Mouse (Mus musculus) spleen, postnatal 36 days (tissue): Measurements from ENCODE around the gene Tssk6.
A peak's percentile ranks its signal among the peaks of the same experiment; 100 is the strongest.

Source experiments
- DNase-seq, 2 experiments: peaks; one replicate each; pipeline ENCODE4 v3.0.0; 2022; ENCODE audit warnings: low spot score in 2 of 2, mixed read lengths in 1 of 2

The Tssk6 gene

DNA sequence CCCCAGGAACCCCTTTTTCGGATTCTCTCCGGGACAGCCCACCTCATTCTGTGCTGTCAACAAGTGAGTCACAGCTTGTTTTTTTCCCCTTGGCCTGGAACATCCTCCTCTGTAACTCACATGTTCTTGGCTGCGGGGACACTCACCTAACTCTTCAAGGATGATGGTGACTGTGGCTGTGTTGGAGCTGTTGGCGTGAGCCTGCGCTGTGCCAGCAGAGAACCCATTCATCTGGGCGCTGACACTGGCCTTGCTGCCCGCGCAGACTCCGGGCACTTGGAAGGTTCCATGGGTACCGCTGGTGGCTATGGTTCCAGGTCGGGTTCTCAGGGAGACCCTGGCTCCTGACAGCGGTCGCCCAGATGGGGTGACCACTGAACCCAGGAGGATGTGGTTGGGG lies 17.8 kb upstream of the Tssk6 start:
- DNase-seq: no peak

- peak; percentile 48 to 55 for DNase-seq
Observed at GRCm38 (mm10) chr8:69887289-69888243, 14.4 kb upstream of the Tssk6 start, which contains the start of gene Cilp2. Cilp2 (minus strand) TSS chr8:69887687.

- no peak for DNase-seq
Observed at GRCm38 (mm10) chr8:69888244-69888866, 13.6 kb upstream of the Tssk6 start.

GRCm38 (mm10) chr8:69888902-69889301 lies 13.1 kb upstream of the Tssk6 start:
- no peak for DNase-seq

GRCm38 (mm10) chr8:69890813-69891241 lies 11.2 kb upstream of the Tssk6 start:
- no peak for DNase-seq

GRCm38 (mm10) chr8:69893863-69894262 lies 8.1 kb upstream of the Tssk6 start:
- peak in 1 of 2 experiments; percentile 34 for DNase-seq

DNA sequence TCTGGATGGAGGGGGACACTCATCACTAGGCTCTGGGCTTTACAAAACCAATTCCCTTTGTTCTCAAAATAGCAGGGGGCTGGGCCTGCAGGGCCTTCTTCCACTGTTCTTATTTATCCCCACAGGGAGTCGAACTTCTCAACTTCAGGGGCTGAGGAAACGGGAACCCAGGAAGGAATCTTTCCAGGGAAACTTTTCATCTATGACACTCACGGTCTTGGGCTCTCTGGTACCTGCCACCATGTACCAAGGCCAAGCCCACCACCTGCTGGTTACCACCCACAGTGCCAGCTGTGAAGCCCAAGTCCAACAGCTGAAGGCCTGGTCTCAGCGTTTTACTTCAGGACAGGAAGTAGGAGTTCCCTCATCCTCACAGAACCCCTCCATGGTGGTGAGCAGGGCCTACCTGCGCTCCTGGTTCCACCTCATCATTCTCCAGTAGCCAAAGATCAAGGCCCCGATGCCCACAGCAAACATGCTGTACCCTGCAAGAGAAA lies 7.1 kb upstream of the Tssk6 start:
- DNase-seq: no peak

DNA sequence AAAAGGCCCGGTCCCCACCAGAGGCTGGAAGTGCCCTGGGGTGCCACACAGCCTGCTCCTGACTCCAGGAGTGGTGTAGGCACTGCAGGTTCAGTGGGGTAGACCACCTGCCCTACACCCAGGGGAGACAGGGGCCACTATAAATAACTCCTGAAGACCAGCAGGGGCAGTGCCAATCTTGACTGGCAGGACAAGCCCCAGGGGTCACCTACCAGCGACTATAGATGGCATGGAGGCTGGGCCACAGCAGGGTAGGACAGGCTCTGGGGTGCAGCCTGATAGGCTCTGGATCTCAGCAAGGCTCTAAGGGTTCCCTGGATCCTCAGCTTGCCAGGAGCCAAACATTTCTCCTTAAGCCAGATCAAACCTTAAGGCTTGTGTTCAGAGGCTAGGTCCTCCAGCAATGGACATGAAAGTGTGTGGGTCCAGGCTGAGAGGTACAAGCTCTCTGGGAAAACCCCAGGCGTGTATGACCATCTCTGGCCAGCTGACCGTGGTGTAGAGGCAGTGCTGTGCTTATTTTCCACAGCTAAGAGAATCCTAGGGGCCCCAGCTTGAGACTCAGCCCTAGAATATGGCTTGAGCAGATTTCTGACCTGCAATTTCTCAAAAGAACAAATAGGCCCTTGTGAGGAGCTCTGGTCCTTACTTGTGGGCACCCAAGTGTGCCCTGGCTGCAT lies 6.1 kb upstream of the Tssk6 start:
- no peak for DNase-seq

- no peak for DNase-seq
Observed at GRCm38 (mm10) chr8:69897857-69898256, 4.1 kb upstream of the Tssk6 start.

DNA sequence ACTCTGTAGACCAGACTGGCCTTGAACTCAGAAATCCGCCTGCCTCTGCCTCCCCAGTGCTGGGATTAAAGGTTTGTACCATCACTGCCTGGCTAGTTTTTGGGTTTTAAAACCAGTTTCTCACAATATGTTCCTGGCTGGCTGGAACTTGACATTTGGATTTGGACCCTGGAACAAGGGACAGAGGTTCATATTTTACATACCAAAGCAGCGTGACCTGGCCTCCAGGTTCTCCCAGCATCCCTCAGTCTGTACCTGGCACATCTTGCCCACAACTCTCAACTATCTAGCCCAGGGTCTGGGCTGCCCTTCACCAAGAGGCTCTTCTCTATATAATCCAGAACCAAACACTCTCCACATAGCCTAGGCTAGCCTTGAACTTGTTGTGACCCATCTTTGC lies 2.1 kb upstream of the Tssk6 start:
- no peak for DNase-seq

GRCm38 (mm10) chr8:69900895-69901451 lies 1.0 kb upstream of the Tssk6 start:
- DNase-seq: no peak

DNA sequence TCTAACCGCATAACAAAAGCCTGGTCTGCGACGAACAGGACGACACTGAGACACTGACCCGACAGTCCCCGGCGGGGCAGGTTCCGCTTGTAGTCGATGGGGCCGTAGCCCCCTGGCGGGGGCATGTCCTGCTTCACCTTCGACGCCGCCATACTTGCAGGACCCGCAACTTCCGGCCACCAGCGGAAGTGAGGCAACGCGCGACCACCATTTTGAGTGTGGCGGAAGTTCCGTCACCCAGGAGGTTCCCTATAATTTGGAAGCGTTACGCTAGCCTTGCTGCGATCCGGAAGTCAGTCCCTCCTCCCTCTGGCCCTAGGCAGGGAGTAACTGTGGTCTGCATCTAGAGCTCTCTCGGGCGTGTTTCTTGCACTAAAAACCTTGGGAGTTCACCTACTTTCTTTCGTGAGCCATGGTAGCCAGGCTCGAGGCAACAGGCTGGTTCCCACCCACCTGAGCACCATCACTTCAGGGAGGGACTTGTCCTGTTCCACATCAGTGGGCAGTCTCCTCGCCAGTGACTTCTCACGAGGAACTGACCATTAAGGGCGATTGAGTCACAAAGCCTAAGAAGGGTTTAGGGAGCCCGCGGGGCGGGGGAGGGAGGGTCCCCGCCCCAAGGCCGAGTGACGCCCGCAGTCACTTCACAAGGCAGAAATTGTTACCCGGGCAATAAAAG lies 361 bp upstream of the Tssk6 start:
- DNase-seq: peak; percentile 94

- DNase-seq: peak; percentile 97 to 98
Observed at GRCm38 (mm10) chr8:69903063-69903542, 1.1 kb downstream of the Tssk6 start.

DNA sequence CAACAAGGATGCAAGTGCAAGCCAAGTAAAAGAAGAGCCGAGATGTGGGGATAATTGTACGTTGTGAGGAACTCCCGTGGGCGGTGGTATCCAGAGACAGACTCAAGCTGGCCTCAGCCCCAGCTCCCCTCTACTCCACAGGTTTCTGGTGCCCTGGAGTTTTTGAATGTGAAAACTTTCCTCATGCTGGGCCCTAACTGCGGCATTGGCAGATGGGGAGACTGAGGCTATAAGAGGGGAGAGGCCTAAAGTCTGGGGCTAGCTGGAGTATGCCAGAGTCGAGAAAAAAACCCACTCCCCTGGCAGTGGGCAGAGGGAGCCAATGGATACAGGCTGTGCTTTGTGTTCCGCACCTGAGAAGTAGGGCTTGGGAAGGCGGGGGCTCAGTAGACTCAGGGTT lies 2.1 kb downstream of the Tssk6 start:
- no peak for DNase-seq

DNA sequence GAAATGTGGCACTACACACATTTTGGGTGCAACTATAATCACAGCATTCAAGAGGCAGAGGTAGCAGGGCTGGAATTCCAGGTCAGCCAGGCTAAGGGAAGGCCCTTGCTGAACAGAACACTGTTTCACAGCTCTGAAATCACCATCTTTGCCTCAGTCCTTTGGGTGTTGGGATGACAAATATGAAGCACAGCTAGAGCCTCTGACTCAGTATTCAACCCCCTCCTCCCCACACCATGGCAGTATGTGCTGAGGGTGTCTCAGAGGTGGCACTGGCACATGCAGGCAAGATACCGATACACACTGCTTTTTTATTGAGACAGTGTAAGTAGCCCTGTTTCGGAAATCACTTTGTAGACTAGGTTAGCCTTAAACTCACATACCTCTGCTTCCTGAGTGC lies 4.3 kb downstream of the Tssk6 start:
- DNase-seq: no peak

DNA sequence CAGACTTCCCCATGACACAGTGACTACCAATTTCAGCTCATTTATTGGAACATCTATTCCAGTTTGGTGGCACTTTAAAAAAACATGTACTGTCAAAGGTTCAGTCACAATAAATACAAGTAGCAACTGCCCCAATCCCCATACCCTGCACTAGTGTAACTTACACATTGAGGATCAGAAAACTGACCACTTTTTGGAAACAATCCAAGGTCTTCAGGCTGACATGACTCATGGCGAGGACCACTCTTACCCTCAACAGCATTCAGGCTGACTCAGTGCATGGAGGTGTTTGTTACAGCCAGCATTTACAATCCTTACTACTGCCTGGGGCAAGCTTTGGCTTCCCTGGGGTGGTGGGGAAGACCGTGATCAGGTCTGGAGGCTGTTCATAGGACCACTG lies 5.1 kb downstream of the Tssk6 start:
- no peak for DNase-seq

DNA sequence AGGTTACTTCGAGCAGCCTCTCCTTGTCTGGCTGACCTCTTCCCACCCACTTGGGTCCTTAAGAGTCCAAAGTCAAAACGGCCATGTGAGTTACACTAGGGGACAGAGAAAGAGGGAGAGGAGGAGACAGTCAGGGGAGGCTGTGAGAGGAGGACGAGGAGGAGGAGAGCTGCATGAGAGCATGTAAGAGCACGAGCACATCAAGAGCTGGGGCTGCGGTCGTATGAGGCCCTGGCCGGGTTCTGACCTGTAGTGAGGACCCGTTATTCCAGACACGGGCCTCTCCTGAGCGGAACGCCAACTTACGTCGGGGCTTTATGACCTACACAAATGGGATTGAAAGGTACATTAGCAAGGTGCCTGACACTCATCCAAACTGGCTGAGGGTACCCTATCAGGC lies 9.9 kb downstream of the Tssk6 start:
- DNase-seq: no peak

DNA sequence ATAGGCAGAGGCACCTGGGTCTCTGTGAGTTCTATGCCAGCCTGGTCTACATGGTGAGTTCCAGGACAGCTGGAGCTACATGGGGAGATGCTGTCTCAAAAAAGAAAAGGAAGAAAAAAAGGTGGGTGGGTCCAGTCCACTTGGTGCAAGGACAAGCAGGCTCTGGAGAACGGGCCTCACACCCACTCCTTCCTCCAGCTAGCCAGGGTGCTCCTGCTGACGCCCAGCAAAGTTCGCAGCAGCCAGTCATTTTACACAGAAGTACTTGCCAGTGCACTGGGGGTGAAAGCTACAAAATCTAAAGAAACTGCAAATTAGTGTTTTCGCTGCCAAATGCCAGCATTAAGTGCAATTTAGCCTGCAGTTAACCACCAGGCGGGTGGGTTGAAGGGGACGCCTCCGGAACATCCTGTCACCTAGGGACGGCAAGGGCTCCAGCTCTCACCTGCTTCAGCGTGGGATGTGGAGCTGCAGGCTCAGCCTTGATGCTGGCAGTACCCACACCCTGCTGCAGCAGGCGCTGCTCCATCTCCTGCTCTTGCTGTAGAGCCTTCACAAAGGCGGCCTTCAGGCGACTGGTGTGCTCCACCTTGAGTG lies 10.6 kb downstream of the Tssk6 start:
- no peak for DNase-seq

DNA sequence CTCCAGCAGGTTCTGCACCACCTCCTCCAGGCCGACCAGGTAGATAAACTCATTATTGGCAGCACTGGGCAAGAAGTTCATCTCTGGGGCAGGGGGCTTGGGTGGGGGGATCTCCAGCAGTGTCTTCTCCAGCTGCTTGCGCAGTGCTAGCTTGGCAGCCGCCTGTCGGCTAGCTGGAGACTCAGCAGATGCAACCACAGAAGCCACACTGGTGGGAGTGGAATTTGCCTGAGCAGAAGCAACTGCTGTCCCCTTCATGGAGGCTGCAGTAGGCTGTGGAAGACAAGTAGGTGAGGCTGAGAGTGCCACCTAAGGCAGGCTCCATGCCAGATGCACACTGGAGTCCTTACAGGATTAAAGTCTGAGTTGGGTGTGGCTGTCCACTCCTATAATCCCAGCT lies 12.5 kb downstream of the Tssk6 start:
- no peak for DNase-seq

- no peak for DNase-seq
Observed at GRCm38 (mm10) chr8:69915748-69916147, 13.8 kb downstream of the Tssk6 start.

DNA sequence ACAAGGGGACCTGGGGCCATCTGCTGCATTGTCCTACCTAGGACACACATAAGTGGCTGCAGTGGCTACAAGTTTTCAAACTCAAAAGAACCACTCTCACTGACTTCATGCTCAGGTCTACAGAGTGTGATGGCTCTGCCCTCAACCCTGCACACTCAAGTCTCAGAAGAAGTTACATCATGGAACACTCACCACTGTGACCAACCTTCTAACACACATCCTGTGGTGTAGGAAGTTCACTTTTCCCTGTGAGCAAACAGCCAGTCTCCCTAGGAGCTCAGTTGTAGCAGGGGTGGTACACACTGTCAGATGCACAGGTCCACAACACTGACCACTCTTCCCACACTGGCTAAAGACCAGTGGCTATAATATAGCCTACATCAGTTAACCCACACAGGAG lies 16.5 kb downstream of the Tssk6 start:
- DNase-seq: no peak
